Mouse (Mus musculus): Measurements from ENCODE around the gene Atrnl1.
"Not testable (repeated sequence)": the region's sequence is repeated elsewhere in the genome, so short reads cannot be mapped to it uniquely, and the experiment has no call there.

Atrnl1 gene

GRCm38 (mm10) chr19:57610058-57610475 is 767 bp upstream of the Atrnl1 start:
- DNase-seq, result no peak

DNA sequence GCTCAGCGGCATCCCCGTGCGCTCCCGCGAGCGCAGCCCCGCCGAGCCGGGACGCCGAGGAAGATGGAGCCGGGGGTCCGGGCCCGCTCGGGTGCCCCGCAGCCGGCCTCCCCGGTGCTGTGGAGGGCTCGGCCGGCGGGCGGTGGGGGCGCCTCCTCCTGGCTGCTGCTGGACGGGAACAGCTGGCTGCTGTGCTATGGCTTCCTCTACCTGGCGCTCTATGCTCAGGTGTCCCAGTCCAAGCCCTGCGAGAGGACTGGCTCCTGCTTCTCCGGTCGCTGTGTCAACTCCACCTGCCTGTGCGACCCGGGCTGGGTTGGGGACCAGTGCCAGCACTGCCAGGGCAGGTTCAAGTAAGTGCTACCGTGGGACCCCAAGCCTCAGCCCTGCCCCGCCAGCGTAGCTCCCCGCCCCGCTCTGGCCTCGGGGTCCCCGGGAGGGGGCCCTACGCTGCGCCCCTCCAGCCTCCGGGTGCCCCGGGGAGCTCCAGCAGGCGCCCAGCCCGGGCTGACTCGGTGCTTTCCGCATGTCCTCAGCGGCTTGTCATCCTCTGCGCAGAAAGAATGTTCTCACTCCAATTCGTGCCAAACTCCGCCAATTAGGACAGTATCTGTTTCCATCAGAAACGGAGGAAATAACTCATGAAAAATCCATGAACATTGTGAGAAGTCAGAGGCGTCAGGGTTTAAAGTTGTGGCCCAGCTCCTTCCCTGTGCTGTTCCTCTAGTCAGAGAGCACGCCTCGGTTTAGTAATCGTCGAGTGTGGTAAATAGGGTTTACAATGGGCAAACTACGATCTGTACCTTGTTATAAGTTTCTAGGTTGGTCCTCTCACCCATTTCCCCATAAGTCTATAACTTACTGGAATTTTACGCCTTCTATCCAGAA is 701 bp downstream of the Atrnl1 start:
- peak; percentile 57 to 69 for DNase-seq

DNA sequence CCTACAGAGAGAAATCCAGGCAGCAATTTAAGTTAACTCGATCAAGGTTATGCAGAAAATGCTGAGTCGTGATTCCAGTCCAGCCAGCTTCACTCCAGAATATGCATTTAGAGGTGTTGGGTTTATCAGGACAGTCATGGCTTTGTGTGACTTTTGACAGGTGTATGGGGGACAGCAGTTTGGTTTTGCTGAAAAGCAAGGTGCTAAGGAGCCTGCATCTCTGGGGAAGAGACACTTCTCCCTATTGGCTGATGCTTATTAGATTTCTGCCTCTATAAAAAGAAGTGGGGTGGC is 1.3 kb downstream of the Atrnl1 start:
- DNase-seq, result no peak

DNA sequence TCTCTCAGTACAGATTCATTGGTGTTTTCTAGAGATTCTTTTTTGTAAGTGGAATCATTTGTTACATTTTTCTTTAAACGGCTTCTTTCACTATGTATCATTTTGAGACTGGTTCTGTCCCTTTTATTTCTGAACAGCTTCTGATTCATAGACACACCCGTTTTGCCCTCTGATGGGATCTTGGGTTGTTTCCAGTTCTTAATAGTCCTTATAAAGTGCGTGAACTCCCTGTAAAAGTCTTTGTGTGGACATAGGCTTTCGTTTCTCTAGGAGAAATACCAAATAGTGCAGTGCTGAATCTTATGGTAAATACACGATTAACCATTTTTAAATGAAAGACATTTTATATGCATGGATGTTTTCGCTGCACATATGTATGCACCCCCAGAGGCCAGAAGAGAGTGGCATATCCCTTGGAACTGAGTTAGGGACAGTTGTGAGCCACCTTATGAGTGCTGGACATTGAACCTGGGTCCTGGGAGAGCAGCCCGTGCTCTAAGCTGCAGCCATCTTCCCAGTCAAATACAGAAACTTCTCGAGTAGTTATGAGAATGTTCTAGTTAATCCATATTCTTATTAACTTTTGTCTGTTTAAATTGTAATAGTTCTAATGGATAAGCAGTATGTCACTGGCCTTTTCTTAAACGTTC is 5.3 kb downstream of the Atrnl1 start:
- no peak for DNase-seq

DNA sequence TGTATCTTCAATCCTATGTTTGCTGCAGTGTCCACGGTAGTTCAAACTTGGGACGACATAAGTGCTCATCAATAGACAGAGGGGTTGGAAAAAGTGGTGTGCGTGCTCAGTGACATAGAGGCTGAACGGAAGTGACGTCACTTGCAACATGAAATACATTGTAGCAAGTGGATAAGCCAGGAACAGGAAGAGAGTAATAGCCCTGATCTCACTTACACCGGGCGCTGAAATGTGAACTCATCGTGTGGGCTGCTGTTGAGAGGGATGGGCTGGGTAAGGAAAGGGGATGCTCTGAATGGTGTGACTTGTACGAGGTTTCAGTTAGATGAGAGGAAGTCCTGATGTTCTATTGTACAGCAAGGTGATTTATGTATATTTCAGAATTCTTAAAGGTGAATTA is 8.3 kb downstream of the Atrnl1 start:
- no peak for DNase-seq

GRCm38 (mm10) chr19:57621814-57622213 is 11.0 kb downstream of the Atrnl1 start:
- DNase-seq, result no peak

- DNase-seq, result no peak
These were observed 14.9 kb downstream of the Atrnl1 start for GRCm38 (mm10) chr19:57625738-57626137.

GRCm38 (mm10) chr19:57627251-57627650 is 16.4 kb downstream of the Atrnl1 start:
- DNase-seq, result no peak

- DNase-seq, result no peak
These were observed 31.7 kb downstream of the Atrnl1 start for GRCm38 (mm10) chr19:57642536-57642935.

DNA sequence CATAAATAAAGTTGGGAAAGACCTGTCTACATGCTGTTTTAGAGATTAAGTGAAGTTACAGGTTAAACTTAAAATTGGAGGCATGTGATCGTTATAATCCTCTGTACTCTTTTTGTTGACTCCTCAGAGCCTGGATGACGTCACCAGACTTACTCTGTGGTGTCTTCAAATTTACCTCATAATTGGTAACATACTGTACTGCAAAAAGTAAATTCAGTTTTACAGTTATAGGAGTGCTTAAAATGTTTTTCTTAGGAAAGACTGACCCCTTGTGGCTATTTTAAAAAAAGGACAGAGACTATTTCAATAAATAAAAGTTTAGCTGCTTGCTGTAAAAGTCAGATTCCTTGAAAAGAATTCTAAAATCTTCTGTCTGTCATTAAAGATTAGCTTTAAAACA is 32.1 kb downstream of the Atrnl1 start:
- DNase-seq, result no peak

DNA sequence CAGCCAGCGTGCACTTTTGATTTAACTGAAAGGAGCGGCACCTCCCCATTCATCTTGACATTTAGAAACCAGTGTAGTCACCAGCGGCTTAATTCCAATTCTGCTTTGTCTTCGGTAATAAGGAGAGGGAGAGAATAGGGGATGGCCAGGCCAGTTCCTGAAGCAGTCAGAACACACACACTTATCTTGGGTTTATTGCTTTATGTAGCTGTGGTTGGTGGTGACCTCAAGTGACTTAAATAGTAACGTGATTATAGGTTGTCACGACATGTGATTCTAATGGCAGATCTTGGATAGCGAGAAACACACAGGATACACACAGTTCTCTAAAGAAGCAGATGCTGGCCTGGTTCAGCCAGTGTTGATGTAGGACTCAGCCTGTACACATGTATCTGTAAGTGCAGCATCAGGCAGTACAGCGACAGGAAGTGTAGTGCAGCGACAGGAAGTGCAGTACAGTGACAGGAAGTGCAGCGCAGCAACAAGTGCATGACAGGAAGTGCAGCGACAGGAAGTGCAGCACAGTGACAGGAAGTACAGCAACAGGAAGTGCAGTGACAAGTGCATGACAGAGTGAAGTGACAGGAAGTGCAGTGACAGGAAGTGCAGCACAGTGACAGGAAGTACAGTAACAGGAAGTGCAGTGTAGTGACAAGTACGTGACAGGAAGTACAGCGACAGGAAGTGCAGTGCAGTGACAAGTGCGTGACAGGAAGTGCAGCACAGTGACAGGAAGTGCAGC is 37.5 kb downstream of the Atrnl1 start:
- DNase-seq, result no peak

DNA sequence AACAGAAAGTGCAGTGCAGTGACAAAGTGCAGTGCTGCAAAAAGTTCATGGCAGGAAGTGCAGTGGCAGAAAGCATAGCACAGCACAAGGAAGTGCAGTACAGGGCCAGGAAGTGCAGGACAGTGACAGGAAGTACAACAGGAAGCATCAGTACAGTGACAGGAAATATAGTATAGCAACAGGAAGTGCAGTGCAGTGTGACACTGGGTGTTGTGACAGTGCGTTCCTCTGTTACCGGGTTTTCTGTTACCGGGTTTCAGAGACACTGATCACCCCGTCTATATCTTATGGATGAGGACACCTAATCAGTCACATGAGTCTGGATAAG is 38.1 kb downstream of the Atrnl1 start:
- DNase-seq, result no peak

DNA sequence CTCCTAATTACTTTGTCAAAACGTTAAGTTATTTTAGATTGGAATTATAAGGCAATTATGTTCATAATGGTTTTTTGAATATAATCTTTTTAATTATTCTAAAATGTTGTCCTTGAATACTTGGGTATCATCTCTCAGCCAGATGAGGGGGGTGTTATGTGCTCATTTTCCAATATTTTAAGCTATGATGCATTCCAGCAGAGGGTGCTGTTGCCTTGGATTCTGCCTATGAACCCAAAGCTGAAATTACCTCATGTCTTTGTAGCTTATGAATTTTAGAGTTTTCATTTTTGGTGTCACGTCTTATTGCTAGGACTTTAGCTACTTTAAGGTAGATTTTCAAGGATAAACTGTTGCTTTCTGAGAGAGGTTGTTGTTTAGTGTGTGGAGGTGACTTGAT is 44.2 kb downstream of the Atrnl1 start:
- DNase-seq, result peak in 1 of 2 experiments; percentile 12

GRCm38 (mm10) chr19:57655491-57655890 is 44.7 kb downstream of the Atrnl1 start:
- no peak for DNase-seq

GRCm38 (mm10) chr19:57657426-57658087 is 46.7 kb downstream of the Atrnl1 start:
- DNase-seq, result no peak

- DNase-seq, result no peak
These were observed 47.6 kb downstream of the Atrnl1 start for GRCm38 (mm10) chr19:57658111-57659091.

DNA sequence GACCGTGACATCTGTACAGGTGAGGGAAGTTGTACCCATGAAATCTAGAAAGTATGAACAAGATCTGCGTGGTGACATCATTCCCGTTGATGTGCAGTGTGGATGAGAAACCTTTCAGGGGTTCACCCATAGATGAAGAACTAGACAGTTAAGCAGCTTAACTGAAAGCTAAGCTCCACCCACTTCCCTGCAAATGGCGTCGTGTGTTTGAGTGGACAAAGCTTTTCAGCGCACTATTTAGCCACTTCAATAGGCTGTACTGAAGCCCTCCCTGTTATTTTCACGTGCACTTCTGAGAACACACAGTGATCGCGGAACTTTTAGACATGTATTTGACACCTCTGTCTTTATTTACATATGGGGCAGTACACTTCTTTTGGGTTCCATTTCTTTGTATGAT is 56.2 kb downstream of the Atrnl1 start:
- no peak for DNase-seq

- no peak for DNase-seq
These were observed 57.1 kb downstream of the Atrnl1 start for GRCm38 (mm10) chr19:57667946-57668345.

GRCm38 (mm10) chr19:57679455-57679854 is 68.6 kb downstream of the Atrnl1 start:
- no peak for DNase-seq

GRCm38 (mm10) chr19:57686596-57686995 is 75.8 kb downstream of the Atrnl1 start:
- no peak for DNase-seq

GRCm38 (mm10) chr19:57692566-57692965 is 81.7 kb downstream of the Atrnl1 start:
- DNase-seq, result no peak

- not testable (repeated sequence) for DNase-seq
These were observed 85.9 kb downstream of the Atrnl1 start for GRCm38 (mm10) chr19:57696781-57697180.

Measured in spleen, adult 18-20 months (tissue).